Mouse (Mus musculus) lung, adult 2 months (tissue): ENCODE measurements around the gene Tmem198. TPM values are rescaled to one million over a fixed set of nuclear protein-coding genes. Genes with fewer than 3 reads are reported as not detected.

Experiments
- DNase-seq: peaks from one replicate; pipeline ENCODE4 v3.0.0; 2022
- H3K4me1 ChIP-seq: fragments of 200-500 bp; 2 replicates; pipeline ENCODE4 v1.6.1; 2011; ENCODE audit warnings: low read length; ENCODE audit not compliant: control insufficient read depth, insufficient read depth
- H3K4me3 ChIP-seq: fragments of 200-500 bp; replicated peaks from 2 replicates; pipeline ENCODE3; 2011; ENCODE audit warnings: low read depth, mild to moderate bottlenecking, control low read depth, low read length; ENCODE audit errors: extremely low read depth
- CTCF ChIP-seq: fragments of 200-500 bp; IDR thresholded peaks from 2 replicates; pipeline ENCODE4 v1.5.1; 2011; ENCODE audit warnings: mild to moderate bottlenecking, low read length, control low read depth; ENCODE audit not compliant: insufficient read depth
- POLR2A ChIP-seq: fragments of 200-500 bp; IDR thresholded peaks from 2 replicates; pipeline ENCODE4 v1.6.1; 2011; ENCODE audit warnings: low read depth, mild to moderate bottlenecking, control low read depth, low read length, borderline replicate concordance; ENCODE audit errors: extremely low read depth
- WGBS: fragments of 180-500 bp; shearing (Covaris S2); methylation state at CpG from one replicate; pipeline ENCODE4 v1.1.7; 2018; 5-methylcytosine and 5-hydroxymethylcytosine counted together
- polyA plus RNA-seq: library from polyadenylated mRNA; depleted of rRNA; stranded (reverse); fragments of >200 nt; gene quantifications from 2 replicates; pipeline ENCODE4 v1.2.3, GENCODE M21; 2012

Tmem198 gene
- polyA plus RNA-seq, 1 experiment = 5.2 TPM

DNA sequence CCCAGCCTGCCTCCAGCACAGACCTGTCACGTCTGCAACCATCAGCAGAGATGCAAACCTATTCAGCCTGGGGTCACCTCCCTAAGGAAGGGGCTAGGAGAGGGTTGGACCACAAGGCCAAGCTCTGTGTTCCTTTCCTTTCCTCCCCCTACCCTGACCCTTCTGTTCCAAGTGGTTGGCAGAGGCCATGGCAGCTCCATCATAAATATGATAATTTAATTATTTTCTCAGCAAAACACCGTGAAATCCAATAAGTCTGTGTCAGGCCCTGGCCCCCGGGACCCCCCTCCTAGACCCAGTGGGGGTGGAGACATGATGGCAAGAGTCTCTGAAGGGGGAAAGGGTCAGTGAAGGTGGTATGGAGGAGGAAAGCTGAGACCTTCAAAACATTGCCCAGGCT is 35.1 kb upstream of the Tmem198 start:
- H3K4me3 ChIP-seq = no peak overlapping the region
- H3K4me1 ChIP-seq = no peaks in the 10 kb centered on the region
- TF ChIP-seq POLR2A (no peak), CTCF (no peak)
- WGBS = 53% methylated on average over 3 of the region's 3 CpGs
- no peak for DNase-seq

DNA sequence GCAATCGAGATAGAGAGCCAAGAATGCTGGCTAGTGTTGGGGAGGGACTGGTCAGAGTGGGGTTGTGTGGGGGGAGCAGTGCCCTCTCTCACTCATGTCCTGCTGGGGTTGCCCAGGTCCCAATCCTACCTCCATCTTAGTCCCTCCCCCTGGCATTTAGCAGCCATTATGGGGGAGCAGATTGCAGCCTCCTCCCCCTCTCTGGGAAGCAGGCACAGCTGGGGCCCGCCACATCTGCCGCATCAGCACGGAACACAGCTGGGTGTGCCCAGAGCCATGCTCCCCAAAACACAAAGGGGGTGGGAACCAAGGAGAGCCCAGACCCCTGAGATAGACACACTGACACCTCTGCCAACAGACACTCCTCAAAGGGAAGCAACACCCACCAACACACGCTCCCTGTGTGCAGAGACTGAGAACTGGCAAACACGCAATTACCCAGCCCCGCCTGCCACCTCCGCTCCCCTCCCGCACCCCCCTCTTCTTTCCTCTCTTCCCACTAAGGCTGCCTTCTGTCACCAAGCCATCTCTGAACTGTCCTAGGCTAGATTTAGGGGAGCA is 34.1 kb upstream of the Tmem198 start:
- no peaks in the 10 kb centered on the region for H3K4me1 ChIP-seq
- no peak for DNase-seq
- no peak overlapping the region for H3K4me3 ChIP-seq
- WGBS = 17% methylated on average over 9 of the region's 9 CpGs
- TF ChIP-seq POLR2A = no peak
- TF ChIP-seq CTCF = no peak

DNA sequence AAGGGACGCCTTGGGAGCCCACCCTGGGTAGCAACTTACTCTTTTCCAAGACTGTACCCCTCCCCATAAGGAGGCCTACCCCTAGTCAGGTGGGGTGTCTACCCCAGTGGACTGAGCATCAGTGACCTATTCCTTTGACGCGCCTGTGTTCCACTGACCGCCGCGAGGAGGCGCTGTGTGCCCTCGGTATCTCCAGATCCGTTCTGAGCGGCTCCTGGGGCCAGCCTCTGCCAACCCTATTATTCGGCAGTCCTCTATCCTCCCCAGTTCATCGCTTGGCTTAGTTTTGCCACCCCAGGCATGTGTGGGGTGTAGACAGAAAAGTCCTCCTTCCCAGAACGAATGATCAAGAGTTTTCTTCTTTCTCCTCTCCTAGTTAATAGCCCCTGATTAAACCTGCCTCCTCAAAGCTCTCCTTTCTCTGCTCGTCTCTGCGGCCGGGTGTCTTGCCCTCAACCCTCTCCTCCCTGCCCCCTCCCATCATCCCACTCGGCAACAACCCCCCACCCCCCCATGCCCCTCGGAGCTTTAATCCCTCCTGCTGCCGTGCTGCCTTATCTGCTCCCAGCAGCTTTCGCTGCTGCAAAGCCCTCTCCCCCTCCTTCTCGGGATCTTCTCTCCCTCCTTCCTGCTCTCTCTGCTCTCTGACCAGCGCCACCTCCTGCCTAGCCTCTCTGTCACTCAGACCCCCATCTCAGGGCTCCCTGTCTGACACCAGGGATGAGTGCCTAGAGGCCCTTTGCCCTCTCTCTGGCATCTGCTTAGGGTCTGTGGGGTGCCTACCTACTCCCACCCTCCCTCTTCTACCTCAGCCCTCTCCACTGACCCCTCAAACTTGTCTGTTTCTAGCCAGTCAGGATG is 33.4 kb upstream of the Tmem198 start:
- TF ChIP-seq CTCF (peak; percentile 84), POLR2A (no peak)
- 2% methylated on average over 22 of the region's 22 CpGs for WGBS
- H3K4me3 ChIP-seq = no peak overlapping the region
- peak; percentile 70 for DNase-seq
- no peaks in the 10 kb centered on the region for H3K4me1 ChIP-seq

DNA sequence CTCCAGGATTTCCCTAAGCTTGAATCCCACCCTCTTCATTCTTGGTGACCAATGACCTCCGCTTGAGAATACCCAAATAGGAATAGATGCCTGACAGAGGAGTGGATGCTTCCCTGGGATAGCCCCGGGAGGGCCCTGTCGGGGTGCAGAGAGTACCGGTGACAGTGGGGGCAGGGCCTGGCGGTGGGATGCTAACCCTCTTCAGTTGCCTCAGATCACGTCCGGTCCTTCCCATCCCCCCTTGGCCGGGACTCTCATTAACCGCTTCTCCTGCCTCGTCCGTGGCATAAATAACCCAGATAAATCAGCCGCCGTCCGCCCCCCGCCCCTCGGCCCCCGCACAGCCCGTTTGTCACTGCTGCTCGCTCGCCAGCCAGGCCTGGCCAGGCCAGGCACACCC is 32.7 kb upstream of the Tmem198 start:
- DNase-seq = no peak
- Histone ChIP-seq H3K4me3 (no peak overlapping the region), H3K4me1 (no peaks in the 10 kb centered on the region)
- no peak for TF ChIP-seq CTCF
- TF ChIP-seq POLR2A = no peak
- 7% methylated on average over 20 of the region's 20 CpGs for WGBS

DNA sequence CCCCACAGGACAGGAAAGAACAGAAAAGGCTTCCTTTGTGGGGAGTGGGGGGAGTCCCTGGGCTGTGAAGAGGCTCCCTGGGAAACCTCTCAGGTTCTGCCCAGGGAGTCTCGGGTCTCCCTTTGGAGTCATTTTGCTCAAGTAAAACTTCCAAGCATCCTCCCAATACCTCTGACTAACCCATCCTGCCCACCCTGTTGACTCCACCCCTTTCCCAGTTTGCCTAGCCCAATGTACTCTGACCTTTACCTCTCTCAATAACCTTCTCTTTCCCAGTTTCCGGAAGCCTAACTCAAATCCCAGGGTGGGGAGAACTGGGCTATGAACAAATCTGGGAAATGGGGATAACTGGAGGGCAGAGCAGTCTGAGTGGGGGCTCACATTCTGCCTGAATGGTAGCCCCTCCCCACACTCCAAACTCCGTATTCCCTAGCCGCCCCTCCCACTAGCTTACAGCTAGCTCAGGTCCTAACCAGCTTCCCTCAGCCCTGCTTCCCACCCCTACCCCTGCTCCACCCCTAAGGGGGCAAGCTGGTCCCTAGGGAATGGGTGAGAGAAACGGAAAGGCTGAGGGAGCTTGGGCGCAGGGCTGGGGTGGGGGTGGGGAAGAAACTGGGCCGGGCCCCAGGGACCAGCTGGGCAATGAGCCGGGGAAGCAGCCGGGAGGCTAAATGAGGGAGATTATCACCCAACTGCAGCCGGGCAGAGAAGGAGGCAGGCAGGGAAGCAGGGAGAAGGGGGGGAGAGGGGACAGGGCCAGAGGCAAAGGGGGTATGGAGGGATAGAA is 31.9 kb upstream of the Tmem198 start:
- H3K4me3 ChIP-seq = no peak overlapping the region
- no peak for DNase-seq
- 6% methylated on average over 10 of the region's 10 CpGs for WGBS
- TF ChIP-seq CTCF (no peak), POLR2A (no peak)
- no peaks in the 10 kb centered on the region for H3K4me1 ChIP-seq

- no peaks in the 10 kb centered on the region for H3K4me1 ChIP-seq
- no peak for TF ChIP-seq CTCF
- no peak for TF ChIP-seq POLR2A
- DNase-seq = no peak
- no peak overlapping the region for H3K4me3 ChIP-seq
- 6% methylated on average over 7 of the region's 7 CpGs for WGBS
Measured at GRCm38 (mm10) chr1:75448052-75448431, 31.3 kb upstream of the Tmem198 start.

- 6% methylated on average over 14 of the region's 14 CpGs for WGBS
- Histone ChIP-seq H3K4me1 (no peaks in the 10 kb centered on the region), H3K4me3 (no peak overlapping the region)
- TF ChIP-seq POLR2A (no peak), CTCF (no peak)
- DNase-seq = no peak
Measured at GRCm38 (mm10) chr1:75448937-75449336, 30.4 kb upstream of the Tmem198 start.

- 9% methylated on average over 8 of the region's 8 CpGs for WGBS
- Histone ChIP-seq H3K4me3 (no peak overlapping the region), H3K4me1 (no peaks in the 10 kb centered on the region)
- DNase-seq = no peak
- TF ChIP-seq CTCF (no peak), POLR2A (no peak)
Measured at GRCm38 (mm10) chr1:75449377-75450135, 29.8 kb upstream of the Tmem198 start.

- TF ChIP-seq CTCF (no peak), POLR2A (no peak)
- 4% methylated on average over 35 of the region's 35 CpGs for WGBS
- H3K4me3 ChIP-seq = no peak within 1 kb of the TSS
- DNase-seq = no peak
- no peaks in the 10 kb centered on the region for H3K4me1 ChIP-seq
Measured at GRCm38 (mm10) chr1:75450314-75451005, 28.9 kb upstream of the Tmem198 start, which contains the start of gene Asic4. TSS of gene Asic4 (plus strand) at chr1:75450436.
